Mouse (Mus musculus): ENCODE data around the gene Micu1.

- no peak for TF ChIP-seq CTCF (IDR thresholded peaks at IDR 0.05; ENCODE audit: insufficient read depth, low read length)
- no peak for TF ChIP-seq POLR2A (IDR thresholded peaks at IDR 0.05; ENCODE audit: borderline replicate concordance, extremely low read depth, low read depth, low read length)
These were observed 142.4 kb downstream of the Micu1 start for GRCm38 (mm10) chr10:59844686-59845085.
